Mouse (Mus musculus): ENCODE data around the gene Amhr2.
A peak's percentile ranks its signal among the peaks of the same experiment; 100 is the strongest.

Gene Amhr2

DNA sequence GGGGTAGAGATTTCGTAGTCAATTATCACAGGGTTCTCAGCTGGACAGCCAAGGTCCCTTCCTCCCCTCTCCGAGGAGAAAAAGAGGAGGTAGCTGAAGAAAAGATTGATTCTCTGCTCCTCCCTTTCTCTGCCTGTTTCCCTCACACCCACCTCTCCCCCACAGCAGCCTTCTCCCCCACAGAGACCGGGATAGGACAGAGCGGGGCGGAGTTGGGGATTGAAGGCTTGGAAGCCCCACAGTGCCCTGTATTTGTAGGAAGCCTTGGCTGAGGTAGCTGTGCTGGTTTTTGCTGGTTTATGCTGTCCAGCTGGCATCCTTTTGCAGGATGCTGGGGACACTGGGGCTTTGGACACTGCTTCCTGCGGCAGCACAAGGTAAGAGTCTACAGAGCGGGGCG is at the start of gene Amhr2:
Amhr2 (plus strand) TSS at position 222 of the 400 bp plus-strand sequence.
- ATAC-seq (ENCODE audit: low TSS enrichment): no peak

DNA sequence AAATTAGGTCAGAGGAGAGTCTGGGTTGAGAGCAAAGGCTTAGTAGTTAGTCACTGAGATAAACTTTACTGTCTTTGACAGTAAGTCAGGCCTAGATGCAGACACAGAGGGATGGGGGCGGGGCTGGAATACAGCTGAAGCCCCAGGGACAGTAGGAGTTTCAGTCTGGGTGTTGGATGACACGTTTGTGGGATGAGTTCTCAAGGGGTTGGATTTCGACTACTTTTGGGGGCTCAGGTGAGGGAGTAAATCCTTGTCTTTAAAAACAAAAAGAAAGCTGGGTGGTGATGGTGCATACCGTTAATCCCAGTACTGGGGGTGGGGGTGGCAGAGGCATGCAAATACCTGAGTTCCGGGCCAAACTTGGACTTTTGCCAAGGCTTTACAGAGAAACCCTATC is 46.5 kb upstream of the Amhr2 start:
- ATAC-seq (ENCODE audit: low TSS enrichment): no peak

DNA sequence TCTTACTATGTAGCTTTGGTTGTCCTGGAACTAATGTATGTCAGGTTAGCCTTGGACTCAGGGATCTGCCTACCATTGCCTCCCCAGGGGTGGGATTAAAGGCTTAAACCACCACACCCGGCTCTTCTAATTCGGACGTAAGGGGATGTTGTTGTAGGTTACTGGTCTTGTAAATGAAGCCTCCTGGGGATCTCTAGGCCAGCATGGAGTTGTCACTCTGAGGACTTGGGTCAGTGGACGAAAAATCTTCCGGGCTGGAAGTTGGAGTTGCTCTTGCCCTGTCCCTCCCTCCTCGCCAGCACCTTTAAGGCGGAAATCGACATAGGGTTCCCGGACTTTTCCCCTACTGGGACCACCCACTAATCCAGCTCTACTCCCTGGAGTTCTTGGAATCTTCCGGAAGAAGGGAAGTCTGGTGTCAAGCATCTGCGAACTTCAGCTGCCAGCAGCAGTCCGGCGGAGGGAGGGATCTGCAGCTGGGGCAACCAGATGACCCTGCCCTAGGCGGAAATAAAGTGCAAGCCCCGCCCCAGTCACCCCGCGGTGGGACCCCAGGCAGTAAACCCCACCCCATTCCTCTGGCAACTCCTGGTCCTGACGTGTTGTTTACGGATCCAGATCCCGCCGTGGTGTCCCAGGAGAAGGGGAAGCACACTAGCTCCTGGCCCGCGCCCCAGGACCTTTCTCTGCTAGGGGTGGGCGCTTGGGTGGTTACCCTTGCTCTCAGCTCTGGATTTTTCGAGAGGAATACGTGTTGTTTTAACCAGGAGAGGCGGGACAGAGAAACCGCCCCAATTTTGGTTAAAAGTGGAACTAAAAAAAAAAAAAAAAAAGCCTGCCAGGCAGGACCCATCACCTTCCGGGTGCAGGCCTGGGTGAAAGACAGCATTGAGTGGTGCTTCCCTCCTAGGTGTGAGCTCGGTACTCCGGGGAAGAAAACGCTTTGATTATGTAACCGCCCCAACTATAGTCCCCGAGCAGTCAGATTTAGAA is 45.6 kb upstream of the Amhr2 start:
- ATAC-seq (ENCODE audit: low TSS enrichment): peak; percentile 44; the same call in 1 of the 2 replicates

GRCm38 (mm10) chr15:102400476-102401045 is 44.6 kb upstream of the Amhr2 start:
- no peak for ATAC-seq (ENCODE audit: low TSS enrichment)

DNA sequence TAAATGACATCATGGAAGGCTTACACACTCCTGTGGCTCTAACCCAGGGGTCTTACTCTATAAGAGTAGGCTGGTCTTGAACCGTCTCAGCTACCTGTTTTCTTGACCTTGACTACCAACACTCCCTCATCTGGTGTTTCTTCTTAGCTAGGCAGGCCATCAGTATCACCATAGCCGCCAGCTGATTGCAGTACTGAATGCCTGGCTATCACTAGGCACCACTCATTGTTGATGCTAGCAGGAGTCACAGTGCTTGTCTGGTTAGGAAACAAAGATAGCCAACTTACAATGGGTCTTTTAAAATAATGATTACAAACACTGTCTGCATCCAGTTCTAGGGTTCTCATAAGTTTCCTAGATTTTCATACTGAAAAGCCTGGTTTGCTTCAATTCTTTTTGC is 43.9 kb upstream of the Amhr2 start:
- no peak for ATAC-seq (ENCODE audit: low TSS enrichment)

GRCm38 (mm10) chr15:102402210-102402609 is 43.0 kb upstream of the Amhr2 start:
- no peak for ATAC-seq (ENCODE audit: low TSS enrichment)

DNA sequence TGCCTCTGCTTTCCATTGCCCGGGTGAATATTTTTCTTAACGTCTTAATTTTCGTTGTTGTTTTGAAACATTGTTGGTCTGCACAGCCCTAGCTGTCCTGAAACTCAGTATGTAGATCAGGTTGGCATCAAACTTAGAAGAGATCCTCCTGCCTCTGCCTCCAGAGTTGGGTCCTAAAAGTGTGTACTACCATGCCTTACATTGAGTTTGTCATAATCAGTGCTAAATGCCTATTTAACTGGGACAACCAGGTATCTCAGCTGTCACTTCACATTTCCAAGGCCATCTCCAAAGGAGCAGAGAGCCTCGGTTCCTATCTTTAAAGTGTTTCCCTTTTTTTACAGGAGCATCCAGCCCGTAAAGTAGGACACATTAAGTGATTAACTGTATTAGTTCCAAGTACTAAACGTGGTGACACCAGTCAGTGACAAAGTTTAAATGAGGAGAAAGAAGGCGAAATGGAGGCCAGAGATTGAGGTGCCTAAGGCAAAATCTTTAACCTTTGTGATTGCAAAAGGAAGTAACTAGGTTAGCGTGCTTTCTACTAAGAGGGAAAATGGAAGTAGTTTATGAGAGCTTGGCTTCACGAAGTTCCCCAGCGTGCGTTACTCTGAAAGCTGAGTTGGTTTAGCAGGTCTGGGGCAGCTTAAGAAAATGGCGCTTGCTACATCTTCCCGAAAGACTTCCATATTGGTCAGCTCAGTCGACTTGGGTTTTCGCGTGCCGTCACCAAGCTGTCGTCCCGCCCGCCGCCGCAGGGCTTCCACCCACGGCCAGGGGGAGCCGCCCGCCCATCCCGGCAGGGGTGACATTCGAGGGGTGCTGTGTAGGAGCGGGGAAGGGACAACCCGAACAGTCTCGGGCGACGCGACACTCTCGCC is 40.3 kb upstream of the Amhr2 start:
- peak; percentile 44; the same call in 1 of the 2 replicates for ATAC-seq (ENCODE audit: low TSS enrichment)

DNA sequence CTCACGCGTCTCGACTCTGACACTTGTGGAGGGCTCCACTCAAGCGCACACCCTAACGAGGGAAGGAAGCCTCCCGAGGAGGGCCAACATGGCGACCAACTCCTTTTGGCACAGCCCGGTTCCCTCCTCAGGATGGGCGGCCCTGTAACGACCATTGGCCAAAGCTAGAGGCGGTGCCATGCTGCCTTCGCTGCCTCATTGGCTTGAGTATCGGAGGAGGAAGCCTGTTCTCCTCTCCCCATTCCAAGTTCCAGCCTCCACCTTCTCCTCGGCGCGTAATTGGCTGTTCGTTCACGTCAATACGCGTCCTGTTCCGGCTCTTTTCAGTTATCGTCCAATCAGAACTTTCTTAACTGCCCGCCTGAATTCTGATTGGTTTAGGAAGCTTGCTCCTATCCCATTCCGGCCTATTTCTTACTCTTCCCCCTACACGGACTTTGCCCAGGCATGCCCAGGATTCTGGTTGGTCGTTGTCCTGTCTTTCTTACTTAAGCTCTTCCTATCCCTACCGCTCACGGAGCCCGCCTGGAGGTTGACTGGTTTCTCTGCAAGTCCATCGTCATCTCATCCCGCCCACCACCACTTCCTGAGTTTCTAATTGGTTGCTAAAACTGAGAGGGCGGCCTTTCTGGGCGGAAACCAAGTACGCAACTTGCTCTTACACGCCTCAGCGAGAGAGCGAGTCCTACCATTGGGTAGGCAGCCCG is 39.5 kb upstream of the Amhr2 start, which contains the start of gene Sp1:
Sp1 (plus strand) TSS at position 655 of the 707 bp plus-strand sequence.
- peak; percentile 91 for ATAC-seq (ENCODE audit: low TSS enrichment)

DNA sequence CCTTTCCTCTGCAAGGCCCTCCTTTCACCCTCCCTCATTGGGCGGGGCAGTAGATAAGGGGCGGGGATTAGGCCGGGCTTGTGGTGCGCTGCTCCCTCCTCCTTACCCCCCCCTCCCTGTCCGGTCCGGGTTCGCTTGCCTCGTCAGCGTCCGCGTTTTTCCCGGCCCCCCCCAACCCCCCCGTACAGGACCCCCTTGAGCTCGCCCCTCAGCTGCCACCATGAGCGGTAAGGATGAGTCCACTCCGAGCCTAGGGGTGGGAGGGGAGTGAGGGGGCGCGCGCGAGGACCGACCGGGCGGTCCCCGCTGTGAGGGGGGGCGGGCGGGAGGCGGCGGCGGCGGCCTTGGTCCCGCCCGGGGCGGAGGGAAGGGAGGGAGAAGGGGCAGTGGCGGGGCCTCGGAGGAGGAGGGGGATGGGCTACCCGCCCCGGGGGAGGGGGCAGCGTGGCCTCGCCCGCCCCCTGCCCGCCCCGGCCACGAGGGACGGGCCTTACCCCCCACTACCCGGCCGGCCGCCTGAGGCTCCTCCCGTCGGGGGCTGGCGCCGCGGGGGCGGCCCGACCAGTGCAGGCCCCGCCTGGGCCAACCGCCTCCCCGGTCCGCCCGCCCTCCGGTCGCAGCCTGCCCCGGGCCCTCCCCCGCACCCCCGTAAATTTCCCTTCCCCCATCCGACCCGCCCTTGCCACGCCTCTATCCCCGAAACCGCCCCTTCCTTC is 38.8 kb upstream of the Amhr2 start:
- ATAC-seq (ENCODE audit: low TSS enrichment): no peak

- ATAC-seq (ENCODE audit: low TSS enrichment): no peak
These were observed 38.1 kb upstream of the Amhr2 start for GRCm38 (mm10) chr15:102406912-102407580.

DNA sequence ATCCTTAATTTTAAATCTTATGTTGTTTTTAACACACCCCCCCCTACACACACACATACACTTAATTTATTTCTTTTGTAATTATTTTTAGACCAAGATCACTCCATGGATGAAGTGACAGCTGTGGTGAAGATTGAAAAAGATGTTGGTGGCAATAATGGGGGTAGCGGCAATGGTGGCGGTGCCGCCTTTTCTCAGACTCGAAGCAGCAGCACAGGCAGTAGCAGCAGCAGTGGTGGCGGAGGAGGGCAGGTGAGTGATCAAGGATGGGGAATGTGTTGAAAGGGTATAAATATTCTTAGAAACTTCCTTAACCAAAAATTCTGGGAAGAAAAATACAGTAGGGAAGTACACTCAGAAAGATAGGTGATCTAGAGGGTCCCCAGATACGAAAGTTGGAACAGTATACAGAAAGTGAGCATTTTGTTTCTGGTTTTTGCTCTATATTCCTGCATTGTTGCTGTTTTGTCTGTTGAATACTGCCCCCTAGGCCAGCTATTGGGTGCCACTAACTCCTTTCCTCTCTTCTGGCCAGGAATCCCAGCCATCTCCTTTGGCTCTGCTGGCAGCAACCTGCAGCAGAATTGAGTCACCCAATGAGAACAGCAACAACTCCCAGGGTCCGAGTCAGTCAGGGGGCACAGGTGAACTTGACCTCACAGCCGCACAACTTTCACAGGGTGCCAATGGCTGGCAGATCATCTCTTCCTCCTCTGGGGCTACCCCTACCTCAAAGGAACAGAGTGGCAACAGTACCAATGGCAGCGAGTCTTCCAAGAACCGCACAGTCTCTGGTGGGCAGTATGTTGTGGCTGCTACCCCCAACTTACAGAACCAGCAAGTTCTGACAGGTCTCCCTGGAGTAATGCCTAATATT is 37.2 kb upstream of the Amhr2 start:
- ATAC-seq (ENCODE audit: low TSS enrichment): no peak

- ATAC-seq (ENCODE audit: low TSS enrichment): no peak
These were observed 36.5 kb upstream of the Amhr2 start for GRCm38 (mm10) chr15:102408558-102409130.

- no peak for ATAC-seq (ENCODE audit: low TSS enrichment)
These were observed 35.9 kb upstream of the Amhr2 start for GRCm38 (mm10) chr15:102409286-102409685.

DNA sequence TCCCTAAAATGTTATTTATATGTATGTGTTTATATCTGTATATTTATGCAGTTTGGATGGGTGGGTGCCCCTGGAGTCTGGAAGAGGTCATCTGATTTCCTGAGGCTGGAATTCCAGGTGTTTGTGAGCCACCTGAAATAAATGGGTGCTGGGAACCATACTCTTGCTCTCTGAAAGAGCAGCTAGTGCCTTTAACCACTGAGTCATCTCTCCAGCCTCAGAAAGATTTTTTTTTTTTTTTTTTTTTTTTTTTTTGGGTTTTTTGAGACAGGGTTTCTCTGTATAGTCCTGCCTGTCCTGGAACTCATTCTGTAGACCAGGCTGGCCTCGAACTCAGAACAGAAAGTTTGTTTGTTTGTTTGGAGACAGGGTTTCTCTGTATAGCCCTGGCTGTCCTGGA is 34.1 kb upstream of the Amhr2 start:
- no peak for ATAC-seq (ENCODE audit: low TSS enrichment)

GRCm38 (mm10) chr15:102413687-102414086 is 31.5 kb upstream of the Amhr2 start:
- ATAC-seq (ENCODE audit: low TSS enrichment): no peak

DNA sequence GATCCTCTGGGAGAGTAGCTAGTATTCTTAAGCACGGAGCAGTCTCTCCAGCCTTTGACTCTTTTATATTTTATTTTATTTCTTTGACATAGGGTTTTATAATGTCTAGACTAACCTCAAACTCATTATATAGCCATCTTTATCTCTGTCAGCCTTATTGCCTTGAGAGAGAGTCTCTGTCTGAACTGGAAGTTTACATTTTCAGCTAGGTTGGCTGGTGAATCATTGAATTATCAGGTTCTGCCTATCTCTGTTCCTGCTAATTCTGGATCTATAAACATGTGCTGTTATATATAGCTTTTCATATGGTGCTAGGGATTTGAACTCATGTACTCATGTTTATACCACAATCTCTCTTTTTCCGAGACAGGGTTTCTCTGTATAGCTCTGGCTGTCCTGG is 27.6 kb upstream of the Amhr2 start:
- no peak for ATAC-seq (ENCODE audit: low TSS enrichment)

DNA sequence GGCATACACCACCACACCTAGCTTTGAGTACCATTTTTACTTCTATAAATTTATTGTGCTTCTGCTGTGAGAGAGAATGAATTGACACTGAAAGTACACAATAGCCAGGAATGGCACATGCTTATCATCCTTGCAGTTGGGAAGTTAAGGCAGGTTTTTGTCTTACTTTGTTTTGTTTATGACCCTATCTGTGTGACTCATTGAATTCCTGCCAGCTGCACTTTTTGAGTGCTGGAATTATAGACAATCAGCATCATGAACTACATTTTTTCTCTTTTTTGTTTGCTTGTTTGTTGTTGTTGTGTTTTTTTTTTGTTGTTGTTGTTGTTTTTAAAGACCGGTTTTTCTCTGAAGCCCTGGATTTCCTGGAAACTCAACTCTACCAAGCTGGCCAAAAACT is 24.2 kb upstream of the Amhr2 start:
- no peak for ATAC-seq (ENCODE audit: low TSS enrichment)

GRCm38 (mm10) chr15:102421437-102421836 is 23.7 kb upstream of the Amhr2 start:
- 0 out of 2 replicates have a peak, but pooled peaks have one; percentile 59 for ATAC-seq (ENCODE audit: low TSS enrichment)
